Mouse (Mus musculus): Measurements from ENCODE around the gene Bace2.

GRCm38 (mm10) chr16:97434206-97434605 lies 77.7 kb downstream of the Bace2 start:
- TF ChIP-seq EP300 (IDR thresholded peaks at IDR 0.05; ENCODE audit: insufficient read depth, low read depth, low read length) (no peak), POLR2A (IDR thresholded peaks at IDR 0.05; ENCODE audit: insufficient read depth, low read depth, low read length) (no peak)

Measured in heart, adult 2 months (tissue).